ENCODE assay signal across 8 mouse cellular contexts in the genomic region with DNA sequence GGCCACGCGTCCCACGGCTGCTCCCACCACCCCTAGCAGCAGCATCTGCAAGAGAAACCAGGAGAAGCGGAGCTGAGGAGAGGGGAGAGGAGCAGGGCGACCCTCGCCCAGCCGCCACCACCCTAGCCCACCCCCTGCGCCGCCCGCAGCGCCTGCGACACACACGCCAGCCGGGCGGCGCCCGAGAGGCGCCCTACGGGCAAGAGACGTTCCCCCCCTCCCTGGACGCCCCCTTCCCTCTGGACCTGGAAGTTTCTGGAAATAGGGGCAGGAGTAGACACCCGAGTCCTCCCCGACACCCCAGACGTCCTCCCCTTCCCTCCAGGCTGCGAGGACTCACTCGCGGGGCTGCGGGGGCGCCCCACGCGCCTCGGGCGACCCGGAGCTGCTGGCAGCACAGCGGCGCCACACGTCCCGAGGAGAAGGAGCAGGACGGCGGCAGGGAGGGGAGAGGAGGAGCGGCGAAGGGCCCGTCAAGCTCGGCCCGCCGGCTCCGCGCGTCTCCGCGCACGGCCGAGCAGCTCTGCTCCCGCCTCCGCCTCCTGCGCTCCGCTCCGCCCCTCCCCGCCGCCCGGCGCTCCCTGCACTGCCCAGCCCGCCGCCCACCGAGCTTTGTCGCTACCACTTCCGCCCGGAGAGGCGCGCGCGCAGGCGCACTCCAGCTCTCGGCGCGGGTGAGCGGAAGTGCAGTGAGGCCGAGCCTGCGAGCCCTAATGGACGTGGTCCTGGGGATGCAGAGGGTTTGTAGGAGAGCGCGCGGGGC. TPM values are rescaled to one million over a fixed set of nuclear protein-coding genes. Genes with fewer than 3 reads are reported as not detected.
DNase-seq lines count a peak whose midpoint lies in the region; TF ChIP-seq lines count a peak whose summit lies in the region.

No protein-coding gene starts in this region.

- peaks cover 60% of the 10 kb centered on the region for H3K4me1 ChIP-seq in megakaryocyte, embryonic 14.5 days

- no peaks in the 10 kb centered on the region for H3K9me3 ChIP-seq in megakaryocyte, embryonic 14.5 days

- peak overlapping the region; percentile 100 for H3K4me3 ChIP-seq in gastrocnemius, adult 2 months
- peak overlapping the region; percentile 95 for H3K4me3 ChIP-seq in megakaryocyte, embryonic 14.5 days (replicated peaks)

- H3K27ac ChIP-seq in gastrocnemius, adult 2 months, result peak overlapping the region; percentile 91

- H3K27me3 ChIP-seq in megakaryocyte, embryonic 14.5 days (replicated peaks), result no peaks in the 10 kb centered on the region

- DNase-seq in WW6 (ENCODE audit: low read depth, low spot score), result peak; percentile 83
- DNase-seq in cerebellum, postnatal 4 days (ENCODE audit: low spot score in 2 of 2), result peak; percentile 95 to 98
- DNase-seq in gastrocnemius, adult 2 months, result peak; percentile 98
- DNase-seq in hindlimb bud, embryonic 11.5 days (ENCODE audit: extremely low spot score, low read depth, low spot score), result peak; percentile 52
- peak; percentile 90 to 96 for DNase-seq in left cerebral cortex, adult 8-10 months (ENCODE audit: low spot score in 2 of 2)
- DNase-seq in right cerebral cortex, postnatal 10 days (ENCODE audit: low spot score in 2 of 2), result peak; percentile 97 to 98
- DNase-seq in urinary bladder, postnatal 25 days (ENCODE audit: low spot score), result peak; percentile 95

- peak; percentile 48 for TF ChIP-seq CTCF in gastrocnemius, adult 2 months (IDR thresholded peaks at IDR 0.05)

- intact Hi-C loops in gastrocnemius, adult 2 months (cut with DNase I), result loop anchor here (1.0 to 2.0 kb wide), 2 partner anchors 118 to 123 kb away; no protein-coding TSS in a partner anchor

- H3K36me3 ChIP-seq in megakaryocyte, embryonic 14.5 days (replicated peaks; ENCODE audit: low read length), result peaks cover 31% of the 10 kb centered on the region

RNA-seq across cellular contexts. Expression of a gene that starts 32.4 kb away (rescaled TPM):
- 10 to 100 TPM; 39.3 to 41.2 TPM for total RNA-seq in gastrocnemius, adult 2 months (2021)
- 100 to 1,000 TPM; 180 to 197 (median 186) TPM for total RNA-seq in left cerebral cortex, adult 8-10 months (2022)
- 4.5 TPM in 1 of 2 replicates, not detected in the other for polyA plus RNA-seq in megakaryocyte, embryonic 14.5 days (2012; ENCODE audit: insufficient read depth, low replicate concordance)

Comparison
In these comparisons a context has a peak if more than half of its experiments do, and no peak if none do; other contexts are left out.
1. Peak in every context shown above with its lines: DNase-seq, H3K4me3 ChIP-seq and H3K27ac ChIP-seq.
2. RNA of a gene that starts 32.4 kb away (total RNA-seq): 180 to 197 TPM in left cerebral cortex, adult 8-10 months; 39.3 to 41.2 TPM in gastrocnemius, adult 2 months; every median in the first group is over 4 times any median in the second.